Mouse (Mus musculus): ENCODE measurements around the gene Gm20518. TPM values are rescaled to one million over a fixed set of nuclear protein-coding genes. Genes with fewer than 3 reads are reported as not detected.

Gene Gm20518
- polyA plus RNA-seq, 1 experiment from 2014 or later: not detected

DNA sequence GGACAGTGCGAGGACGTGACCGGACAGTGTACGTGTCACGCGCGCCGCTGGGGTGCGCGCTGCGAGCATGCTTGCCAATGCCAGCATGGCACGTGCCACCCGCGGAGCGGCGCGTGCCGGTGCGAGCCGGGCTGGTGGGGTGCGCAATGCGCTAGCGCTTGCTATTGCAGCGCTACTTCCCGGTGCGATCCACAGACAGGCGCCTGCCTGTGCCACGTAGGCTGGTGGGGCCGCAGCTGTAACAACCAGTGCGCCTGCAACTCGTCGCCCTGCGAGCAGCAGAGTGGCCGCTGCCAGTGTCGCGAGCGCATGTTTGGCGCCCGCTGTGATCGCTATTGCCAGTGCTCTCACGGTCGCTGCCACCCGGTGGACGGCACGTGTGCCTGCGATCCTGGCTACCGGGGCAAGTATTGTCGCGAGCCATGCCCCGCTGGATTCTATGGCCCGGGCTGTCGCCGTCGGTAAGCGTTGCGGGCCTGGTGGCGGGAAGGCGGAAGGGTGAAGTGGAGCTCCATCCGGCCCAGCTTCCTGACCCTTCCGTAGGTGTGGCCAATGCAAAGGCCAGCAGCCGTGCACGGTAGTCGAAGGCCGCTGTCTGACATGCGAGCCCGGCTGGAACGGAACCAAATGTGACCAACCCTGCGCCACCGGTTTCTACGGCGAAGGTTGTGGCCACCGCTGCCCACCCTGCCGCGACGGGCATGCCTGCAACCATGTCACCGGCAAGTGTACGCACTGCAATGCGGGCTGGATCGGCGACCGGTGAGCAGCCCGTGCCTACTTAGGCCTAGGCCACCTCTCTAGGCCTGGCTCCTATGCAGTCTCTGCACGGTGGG lies 88.4 kb downstream of the Gm20518 start:
- Histone ChIP-seq H3K4me1 (peaks cover 42% of the 10 kb centered on the region), H3K27ac (no peak overlapping the region), H3K9ac (no peak overlapping the region; the same call in 1 of the 2 replicates)

DNA sequence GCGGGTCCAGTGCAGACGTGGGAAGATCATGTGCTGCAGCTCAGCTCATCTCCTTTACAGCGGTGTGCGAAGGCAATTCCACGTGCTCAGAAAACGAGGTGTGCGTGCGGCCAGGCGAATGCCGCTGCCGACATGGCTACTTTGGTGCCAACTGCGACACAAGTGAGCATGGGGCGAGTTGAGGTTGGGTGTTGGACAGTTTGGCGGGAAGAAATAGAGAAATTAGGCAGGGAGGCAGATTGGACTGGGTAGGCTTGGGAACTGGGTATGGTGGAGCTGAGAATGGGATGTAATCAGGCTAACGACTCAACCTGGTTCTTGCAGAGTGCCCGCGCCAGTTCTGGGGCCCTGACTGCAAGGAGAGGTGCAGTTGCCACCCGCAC lies 89.0 kb downstream of the Gm20518 start:
- H3K9ac ChIP-seq: no peak overlapping the region; the same call in 1 of the 2 replicates

More for the DNA sequence above, 88.4 kb downstream of the Gm20518 start:
- Histone ChIP-seq H3K9me3 (replicated peaks) (no peaks in the 10 kb centered on the region), H3K4me2 (peak overlapping the region; percentile 57), H3K4me3 (peak overlapping the region; percentile 31), H3K27me3 (replicated peaks) (peaks cover 100% of the 10 kb centered on the region), H3K36me3 (no peaks in the 10 kb centered on the region)
- WGBS (ENCODE audit: insufficient replicate concordance): 5% methylated on average over 83 of the region's 83 CpGs
- no peak for ATAC-seq

GRCm38 (mm10) chr16:17801777-17802455 lies 89.6 kb downstream of the Gm20518 start:
- H3K4me1 ChIP-seq: peaks cover 37% of the 10 kb centered on the region

More for the DNA sequence above, 89.0 kb downstream of the Gm20518 start:
- WGBS (ENCODE audit: insufficient replicate concordance): 16% methylated on average over 18 of the region's 18 CpGs
- Histone ChIP-seq H3K27me3 (replicated peaks) (peaks cover 100% of the 10 kb centered on the region), H3K4me1 (peaks cover 37% of the 10 kb centered on the region), H3K27ac (no peak overlapping the region), H3K4me2 (peak overlapping the region; percentile 57), H3K9me3 (replicated peaks) (no peaks in the 10 kb centered on the region), H3K36me3 (no peaks in the 10 kb centered on the region), H3K4me3 (peak overlapping the region; percentile 31)
- no peak for ATAC-seq

GRCm38 (mm10) chr16:17799584-17799983 lies 91.9 kb downstream of the Gm20518 start:
- H3K4me2 ChIP-seq: no peak overlapping the region
- H3K4me3 ChIP-seq: no peak overlapping the region
- H3K9me3 ChIP-seq (replicated peaks): no peaks in the 10 kb centered on the region
- no peak for ATAC-seq
- no peaks in the 10 kb centered on the region for H3K36me3 ChIP-seq
- H3K4me1 ChIP-seq: peaks cover 31% of the 10 kb centered on the region
- H3K27ac ChIP-seq: no peak overlapping the region
- H3K27me3 ChIP-seq (replicated peaks): peaks cover 100% of the 10 kb centered on the region
- no peak overlapping the region for H3K9ac ChIP-seq

More at GRCm38 (mm10) chr16:17801777-17802455, 89.6 kb downstream of the Gm20518 start:
- Histone ChIP-seq H3K27ac (no peak overlapping the region), H3K36me3 (no peaks in the 10 kb centered on the region), H3K4me3 (no peak overlapping the region), H3K9ac (no peak overlapping the region), H3K9me3 (replicated peaks) (no peaks in the 10 kb centered on the region), H3K4me2 (no peak overlapping the region), H3K27me3 (replicated peaks) (peaks cover 100% of the 10 kb centered on the region)
- 9% methylated on average over 7 of the region's 7 CpGs for WGBS (ENCODE audit: insufficient replicate concordance)
- ATAC-seq: no peak

DNA sequence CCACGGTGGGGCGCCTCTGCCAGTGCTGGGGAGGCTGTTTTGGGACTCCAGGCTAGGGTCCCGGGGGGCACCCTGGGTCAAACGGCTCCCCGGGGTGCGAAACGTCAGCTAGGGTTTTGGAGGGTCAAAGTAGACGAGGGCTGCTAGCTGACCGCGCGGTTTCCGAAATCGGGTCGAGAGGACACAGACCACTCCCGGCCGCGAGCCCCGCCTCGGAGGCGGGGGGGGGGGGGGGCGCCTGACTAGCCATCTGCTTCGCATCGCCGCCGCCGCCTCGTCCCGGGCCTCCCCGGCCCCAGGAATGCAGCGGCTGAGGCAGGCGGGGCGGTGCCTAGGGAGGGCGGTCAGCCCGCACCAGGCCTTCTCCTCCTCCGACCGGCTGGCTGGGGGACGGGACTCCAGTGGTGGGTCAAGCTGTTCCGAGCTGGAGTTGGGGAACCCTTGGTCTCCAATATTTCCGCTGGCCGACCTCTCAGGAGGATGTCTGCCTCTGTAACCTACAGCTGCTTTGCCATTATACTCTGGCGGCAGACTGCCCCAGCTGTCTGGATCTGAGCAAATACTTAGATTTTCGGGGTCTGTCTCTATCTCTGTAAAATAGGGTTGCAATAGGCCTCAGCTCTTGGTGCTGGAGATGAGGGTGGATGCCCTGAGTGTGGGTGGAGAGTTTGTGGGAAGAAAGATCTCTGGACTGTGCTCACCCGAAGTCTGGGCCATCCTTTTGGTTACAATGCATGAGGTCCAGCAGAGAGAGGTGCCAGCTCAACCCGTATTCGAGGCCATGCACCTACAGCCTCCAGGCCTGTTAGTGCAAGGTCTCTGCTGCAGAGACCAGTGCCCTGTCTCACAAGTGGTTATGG lies 92.9 kb downstream of the Gm20518 start:
- ATAC-seq: no peak
- H3K4me1 ChIP-seq: peaks cover 22% of the 10 kb centered on the region
- peak overlapping the region; percentile 52 for H3K4me3 ChIP-seq
- H3K27ac ChIP-seq: peak overlapping the region; percentile 36; the same call in 1 of the 2 replicates
- peak overlapping the region; percentile 55; the same call in 1 of the 2 replicates for H3K9ac ChIP-seq
- H3K36me3 ChIP-seq: 0 out of 2 replicates have a peak, but pooled peaks cover under 1% of the 10 kb centered on the region
- 5% methylated on average over 40 of the region's 45 CpGs for WGBS (ENCODE audit: insufficient replicate concordance)
- H3K9me3 ChIP-seq (replicated peaks): no peaks in the 10 kb centered on the region
- peak overlapping the region; percentile 60 for H3K4me2 ChIP-seq
- peaks cover 98% of the 10 kb centered on the region for H3K27me3 ChIP-seq (replicated peaks)

DNA sequence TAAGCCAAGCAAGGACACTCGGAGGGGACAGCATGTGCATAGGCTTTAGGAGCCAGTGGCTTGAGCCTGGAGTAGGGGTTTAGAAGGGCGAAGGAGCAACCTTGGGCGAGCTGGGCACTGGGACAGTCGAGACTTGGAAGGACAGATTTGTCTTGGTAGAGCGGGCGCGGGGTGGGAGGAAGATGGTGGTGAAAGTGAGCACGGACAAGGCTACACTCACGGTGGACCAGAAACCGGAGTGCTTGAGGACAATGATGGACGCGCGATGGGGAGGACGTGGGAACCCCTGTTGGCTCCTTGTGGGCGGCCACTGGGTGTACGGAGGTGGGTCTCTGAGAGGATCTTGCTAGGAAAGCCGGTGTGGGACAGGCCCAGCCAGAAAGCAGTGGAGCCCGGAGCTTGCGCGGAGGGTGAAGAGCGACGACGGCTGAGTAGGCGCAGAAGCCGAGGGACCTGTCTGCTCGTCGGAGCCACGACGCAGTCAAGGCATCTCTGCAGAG lies 93.6 kb downstream of the Gm20518 start:
- WGBS (ENCODE audit: insufficient replicate concordance): 7% methylated on average over 29 of the region's 29 CpGs
- Histone ChIP-seq H3K27ac (peak overlapping the region; percentile 36; the same call in 1 of the 2 replicates), H3K9me3 (replicated peaks) (no peaks in the 10 kb centered on the region), H3K27me3 (replicated peaks) (peaks cover 91% of the 10 kb centered on the region), H3K9ac (peak overlapping the region; percentile 55), H3K4me2 (peak overlapping the region; percentile 60), H3K4me3 (peak overlapping the region; percentile 52), H3K4me1 (peaks cover 15% of the 10 kb centered on the region), H3K36me3 (peaks cover 7% of the 10 kb centered on the region; the same call in 1 of the 2 replicates)
- ATAC-seq: 0 out of 2 replicates have a peak, but pooled peaks have one; percentile 6

- H3K27ac ChIP-seq: peak within 1 kb of the TSS; percentile 36
- peaks cover 84% of the 10 kb centered on the region for H3K27me3 ChIP-seq (replicated peaks)
Measured at GRCm38 (mm10) chr16:17796971-17797811, 94.3 kb downstream of the Gm20518 start, which contains the start of gene Scarf2. TSS of gene Scarf2 (plus strand) at chr16:17797282.

GRCm38 (mm10) chr16:17796519-17796918 lies 95.0 kb downstream of the Gm20518 start:
- peak overlapping the region; percentile 60 for H3K4me2 ChIP-seq
- no peak overlapping the region for H3K27ac ChIP-seq
- peaks cover 77% of the 10 kb centered on the region for H3K27me3 ChIP-seq (replicated peaks)
- H3K4me3 ChIP-seq: peak overlapping the region; percentile 52
- H3K4me1 ChIP-seq: peaks cover 10% of the 10 kb centered on the region
- no peak for ATAC-seq
- H3K9me3 ChIP-seq (replicated peaks): no peaks in the 10 kb centered on the region
- H3K9ac ChIP-seq: no peak overlapping the region
- peaks cover 21% of the 10 kb centered on the region for H3K36me3 ChIP-seq

More at GRCm38 (mm10) chr16:17796971-17797811, 94.3 kb downstream of the Gm20518 start, which contains the start of gene Scarf2:
- Histone ChIP-seq H3K4me2 (peak within 1 kb of the TSS; percentile 60), H3K9ac (peak within 1 kb of the TSS; percentile 55), H3K9me3 (replicated peaks) (no peaks in the 10 kb centered on the region), H3K4me1 (peaks cover 10% of the 10 kb centered on the region), H3K36me3 (peaks cover 14% of the 10 kb centered on the region), H3K4me3 (peak within 1 kb of the TSS; percentile 52)
- peak; percentile 19; the same call in 1 of the 2 replicates for ATAC-seq
- 3% methylated on average over 79 of the region's 81 CpGs for WGBS (ENCODE audit: insufficient replicate concordance)

GRCm38 (mm10) chr16:17795643-17796042 lies 95.8 kb downstream of the Gm20518 start:
- no peaks in the 10 kb centered on the region for H3K9me3 ChIP-seq (replicated peaks)
- 0 out of 2 replicates have a peak, but pooled peaks have one; percentile 27 for ATAC-seq
- H3K9ac ChIP-seq: no peak overlapping the region
- WGBS (ENCODE audit: insufficient replicate concordance): 52% methylated on average over 5 of the region's 5 CpGs
- no peak overlapping the region for H3K4me3 ChIP-seq
- H3K4me2 ChIP-seq: no peak overlapping the region
- peaks cover 10% of the 10 kb centered on the region for H3K4me1 ChIP-seq
- H3K27me3 ChIP-seq (replicated peaks): peaks cover 69% of the 10 kb centered on the region
- no peak overlapping the region for H3K27ac ChIP-seq
- H3K36me3 ChIP-seq: peaks cover 29% of the 10 kb centered on the region

DNA sequence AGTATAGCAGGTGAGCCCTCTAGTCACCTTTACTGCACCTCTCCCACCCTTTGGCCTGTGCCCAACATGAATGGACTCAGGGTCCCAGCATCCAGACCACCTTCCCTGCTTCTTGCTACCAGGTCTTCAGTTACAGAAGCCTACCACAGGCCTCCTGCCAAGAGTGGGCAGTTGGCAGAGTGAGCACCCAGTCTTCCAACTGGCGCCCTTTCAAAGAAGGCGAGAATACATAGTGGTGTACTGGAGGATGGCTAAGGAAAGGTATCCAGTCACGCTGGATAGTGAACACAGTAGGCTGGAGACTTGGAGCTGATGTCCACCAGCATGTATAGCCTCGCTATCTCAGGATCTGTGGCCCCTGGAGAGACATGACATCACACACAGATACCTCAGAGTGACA lies 97.4 kb downstream of the Gm20518 start:
- H3K36me3 ChIP-seq: peaks cover 45% of the 10 kb centered on the region
- no peak overlapping the region for H3K4me2 ChIP-seq
- H3K27me3 ChIP-seq (replicated peaks): peaks cover 53% of the 10 kb centered on the region
- peaks cover 10% of the 10 kb centered on the region for H3K4me1 ChIP-seq
- 74% methylated on average over 4 of the region's 4 CpGs for WGBS (ENCODE audit: insufficient replicate concordance)
- no peak overlapping the region for H3K4me3 ChIP-seq
- H3K27ac ChIP-seq: no peak overlapping the region
- H3K9ac ChIP-seq: no peak overlapping the region
- ATAC-seq: no peak
- no peaks in the 10 kb centered on the region for H3K9me3 ChIP-seq (replicated peaks)
